Mouse (Mus musculus) CH12.LX (cell line): ENCODE data around the gene Clpb.

Source experiments
- CHD2 ChIP-seq: IDR thresholded peaks from 2 replicates; pipeline ENCODE4 v1.6.1; 2011; ENCODE audit warnings: low read length, improper control_type of control experiment
- HCFC1 ChIP-seq: IDR thresholded peaks from 2 replicates; pipeline ENCODE4 v1.6.1; 2012; ENCODE audit warnings: low read depth, mild to moderate bottlenecking, inconsistent platforms, low read length, improper control_type of control experiment
- MYC ChIP-seq: IDR thresholded peaks from 2 replicates; pipeline ENCODE4 v1.6.1; 2011; ENCODE audit warnings: low read depth, mild to moderate bottlenecking, improper control_type of control experiment, low read length
- USF1 ChIP-seq: IDR thresholded peaks from 2 replicates; pipeline ENCODE4 v1.6.1; 2014; ENCODE audit warnings: low read depth, mild to moderate bottlenecking, inconsistent platforms, low read length, improper control_type of control experiment

DNA sequence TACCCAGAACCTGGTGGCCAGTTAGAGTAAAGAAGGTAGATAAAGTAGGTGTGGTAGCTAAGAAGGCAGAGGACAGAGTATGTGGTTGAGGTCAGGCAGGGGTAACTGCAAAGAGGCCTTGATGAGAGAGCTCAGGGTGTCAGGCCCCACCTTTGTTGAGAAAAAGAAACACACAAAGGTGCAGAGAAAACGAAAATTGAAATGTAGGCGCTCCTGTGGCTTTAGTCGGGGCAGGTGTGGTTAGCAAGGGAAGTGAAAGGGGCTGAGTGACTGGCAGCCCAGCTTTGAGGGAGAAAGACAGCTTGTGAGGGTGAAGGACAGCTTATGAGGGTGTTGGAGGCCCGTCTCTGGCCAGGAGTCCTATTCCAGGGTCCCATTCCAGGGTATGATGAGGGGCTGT, 28.9 kb upstream of the Clpb start:
- no peak for TF ChIP-seq MYC
- no peak for TF ChIP-seq HCFC1
- TF ChIP-seq CHD2 = no peak
- no peak for TF ChIP-seq USF1
